Mouse (Mus musculus) embryonic facial prominence, embryonic 11.5 days (tissue): ENCODE data around the gene Itgb2. TPM values are rescaled to one million over a fixed set of nuclear protein-coding genes. Genes with fewer than 3 reads are reported as not detected.

Experiments used
- ATAC-seq: fragments of 200-750 bp; cut with Nextera tagmentation; replicated peaks from 2 replicates; pipeline ENCODE4 v1.8.0; 2017; ENCODE audit warnings: low read depth; ENCODE audit not compliant: insufficient number of reproducible peaks, low FRiP score, low TSS enrichment
- DNase-seq: peaks from one replicate; pipeline ENCODE4 v3.0.0-alpha.2; 2015; ENCODE audit warnings: low spot score
- H3K27ac ChIP-seq: fragments of 300-500 bp; sonication (generic); replicated peaks from 2 replicates; pipeline ENCODE4 v1.5.1; 2014; ENCODE audit warnings: mild to moderate bottlenecking, low read depth, low read length, control low read depth
- H3K27me3 ChIP-seq: fragments of 300-500 bp; sonication (generic); 2 replicates; pipeline ENCODE4 v1.6.1; 2014; ENCODE audit warnings: mild to moderate bottlenecking, low read length, moderate library complexity, mixed read lengths; ENCODE audit not compliant: control insufficient read depth, insufficient read depth
- H3K36me3 ChIP-seq: fragments of 300-500 bp; sonication (generic); replicated peaks from 2 replicates; pipeline ENCODE4 v1.6.1; 2014; ENCODE audit warnings: low read depth, mild to moderate bottlenecking, low read length, moderate library complexity, mixed read lengths; ENCODE audit not compliant: control insufficient read depth, insufficient read depth
- H3K4me1 ChIP-seq: fragments of 300-500 bp; sonication (generic); 2 replicates; pipeline ENCODE4 v1.6.1; 2014; ENCODE audit warnings: low read length, mixed read lengths; ENCODE audit not compliant: control insufficient read depth, insufficient read depth
- H3K4me2 ChIP-seq: fragments of 300-500 bp; sonication (generic); 2 replicates; pipeline ENCODE4 v1.6.1; 2014; ENCODE audit warnings: low read depth, mild to moderate bottlenecking, control low read depth, low read length, moderate library complexity
- H3K4me3 ChIP-seq: fragments of 300-500 bp; sonication (generic); 2 replicates; pipeline ENCODE4 v1.5.1; 2014; ENCODE audit warnings: low read depth, low read length, control low read depth
- H3K9ac ChIP-seq: fragments of 300-500 bp; sonication (generic); replicated peaks from 2 replicates; pipeline ENCODE4 v1.6.1; 2014; ENCODE audit warnings: mild to moderate bottlenecking, control low read depth, low read length
- H3K9me3 ChIP-seq: fragments of 300-500 bp; sonication (generic); replicated peaks from 2 replicates; pipeline ENCODE4 v1.6.1; 2016; ENCODE audit warnings: mild to moderate bottlenecking, low read length, inconsistent platforms, mixed read lengths; ENCODE audit not compliant: control insufficient read depth
- WGBS: fragments of 180-500 bp; shearing (Covaris S2); extraction: QIAGEN DNeasy Blood & Tissue Kit; methylation state at CpG from one replicate; pipeline ENCODE4 v1.1.7; 2014; 5-methylcytosine and 5-hydroxymethylcytosine counted together
- polyA plus RNA-seq: library from polyadenylated mRNA; unstranded; fragments of >200 nt; fragmentation: Nextera tagmentation; extraction: Ambion mirVana; gene quantifications from 2 replicates; pipeline ENCODE4 v1.2.1, GENCODE M21; 2014

Itgb2 gene
- polyA plus RNA-seq, 1 experiment from 2014 or later = 1.4 TPM

DNA sequence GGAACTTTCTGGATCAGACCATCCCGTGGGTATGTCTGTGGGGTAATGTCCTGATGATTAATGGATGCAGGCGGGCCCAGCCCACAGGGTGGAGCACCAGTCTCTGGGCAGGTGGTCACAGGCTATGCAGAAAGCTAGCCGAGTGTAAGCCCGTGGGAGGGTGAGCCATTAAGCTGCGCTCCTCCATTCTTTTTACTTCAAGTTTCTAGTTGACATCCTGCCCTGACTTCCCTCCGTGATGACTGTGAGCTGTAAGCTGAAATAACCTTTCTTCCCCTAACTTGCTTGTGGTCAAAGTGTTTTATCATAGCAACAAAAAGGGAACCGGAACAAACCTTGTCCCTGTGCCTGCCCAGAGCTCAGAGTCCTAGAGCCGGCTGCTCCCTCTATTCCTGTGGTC, 6.7 kb downstream of the Itgb2 start:
- ATAC-seq (no peak), DNase-seq (no peak)
- Histone ChIP-seq H3K36me3 (no peaks in the 10 kb centered on the region), H3K27me3 (no peaks in the 10 kb centered on the region), H3K9ac (no peak overlapping the region), H3K4me1 (no peaks in the 10 kb centered on the region), H3K9me3 (no peaks in the 10 kb centered on the region), H3K27ac (no peak overlapping the region), H3K4me3 (no peak overlapping the region), H3K4me2 (no peak overlapping the region)
- 74% methylated on average over 8 of the region's 8 CpGs for WGBS

DNA sequence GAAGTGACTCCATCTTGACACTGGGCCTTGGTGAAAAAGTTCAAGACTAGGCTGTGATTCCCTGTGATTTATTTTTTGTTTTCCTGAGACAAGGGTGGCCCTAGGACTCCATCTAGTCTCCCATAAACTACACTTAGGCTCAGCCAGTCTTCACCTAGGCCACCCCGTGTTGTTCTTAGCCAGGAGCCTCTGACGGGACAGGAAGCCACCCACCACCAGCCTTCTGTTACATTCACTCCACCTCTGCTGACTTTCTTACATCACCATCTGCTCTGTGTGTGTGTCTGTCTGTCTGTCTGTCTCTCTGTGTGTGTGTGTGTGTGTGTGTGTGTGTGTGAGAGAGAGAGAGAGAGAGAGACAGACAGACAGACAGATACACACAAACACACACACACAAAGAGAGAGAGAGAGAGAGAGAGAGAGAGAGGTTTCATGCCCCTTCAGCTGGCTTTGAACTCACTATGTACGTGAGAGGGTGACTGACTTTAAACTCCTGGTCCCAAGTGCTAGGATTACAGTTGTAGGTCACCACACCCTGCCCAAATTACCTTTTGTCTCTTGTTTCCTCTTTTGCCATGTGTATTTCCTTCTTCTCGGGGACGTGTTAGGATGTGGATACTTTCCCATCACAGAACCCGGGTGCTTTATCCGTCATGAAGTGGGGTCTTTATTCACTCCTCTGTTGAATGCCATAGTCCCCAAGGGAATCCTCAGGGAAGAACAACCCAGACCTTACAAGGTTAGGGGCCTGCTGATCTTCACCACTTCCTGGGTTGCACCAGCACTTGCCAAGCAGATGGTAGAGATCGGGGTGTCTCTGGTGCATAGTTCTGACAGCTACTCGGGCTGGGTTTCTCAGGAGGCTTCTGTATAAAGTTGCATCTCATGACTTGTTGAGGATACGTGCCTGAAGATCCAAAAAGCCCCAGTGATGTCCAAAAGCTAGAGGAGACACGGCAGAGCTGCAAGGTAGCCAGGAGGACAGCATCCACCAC, 7.5 kb downstream of the Itgb2 start:
- Histone ChIP-seq H3K27ac (no peak overlapping the region), H3K9ac (no peak overlapping the region), H3K4me3 (no peak overlapping the region), H3K27me3 (no peaks in the 10 kb centered on the region), H3K4me2 (no peak overlapping the region), H3K9me3 (no peaks in the 10 kb centered on the region), H3K4me1 (no peaks in the 10 kb centered on the region), H3K36me3 (no peaks in the 10 kb centered on the region)
- 81% methylated on average over 11 of the region's 11 CpGs for WGBS
- DNase-seq (no peak), ATAC-seq (no peak)

GRCm38 (mm10) chr10:77539320-77539945, 9.4 kb downstream of the Itgb2 start:
- Histone ChIP-seq H3K9me3 (no peaks in the 10 kb centered on the region), H3K4me2 (no peak overlapping the region), H3K27me3 (no peaks in the 10 kb centered on the region), H3K4me1 (no peaks in the 10 kb centered on the region), H3K4me3 (no peak overlapping the region), H3K36me3 (no peaks in the 10 kb centered on the region), H3K9ac (no peak overlapping the region), H3K27ac (no peak overlapping the region)
- DNase-seq = no peak
- no peak for ATAC-seq
- 86% methylated on average over 7 of the region's 7 CpGs for WGBS

DNA sequence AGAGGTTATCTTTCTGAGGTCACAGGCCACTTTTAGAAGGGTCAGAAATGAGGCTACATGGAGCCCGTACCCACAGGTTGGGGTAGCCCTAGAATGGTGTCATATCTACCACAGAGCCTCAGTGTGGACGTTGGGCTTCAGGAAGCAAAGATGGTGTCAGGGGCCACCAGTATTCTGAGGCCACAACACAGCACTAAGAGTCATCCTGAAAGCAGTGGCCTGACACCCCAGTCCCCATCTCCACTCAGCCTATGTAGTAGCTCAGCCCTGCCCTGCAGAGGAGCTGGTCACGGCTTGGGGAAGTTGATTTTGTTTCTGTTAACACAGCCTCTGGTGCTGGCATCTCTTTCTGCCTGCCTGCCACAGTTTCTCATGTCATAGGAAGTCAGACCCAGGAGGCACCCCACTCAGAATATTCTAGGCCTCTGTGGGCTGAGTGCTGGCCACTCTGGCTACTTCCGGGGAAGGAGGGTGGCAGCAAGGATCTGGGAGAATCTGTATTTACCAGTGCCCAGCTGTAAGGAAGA, 10.6 kb downstream of the Itgb2 start:
- Histone ChIP-seq H3K27me3 (no peaks in the 10 kb centered on the region), H3K36me3 (no peaks in the 10 kb centered on the region), H3K4me1 (no peaks in the 10 kb centered on the region), H3K4me2 (no peak overlapping the region), H3K9ac (no peak overlapping the region), H3K27ac (no peak overlapping the region), H3K4me3 (no peak overlapping the region), H3K9me3 (no peaks in the 10 kb centered on the region)
- ATAC-seq (no peak), DNase-seq (no peak)
- 79% methylated on average over 4 of the region's 4 CpGs for WGBS

DNA sequence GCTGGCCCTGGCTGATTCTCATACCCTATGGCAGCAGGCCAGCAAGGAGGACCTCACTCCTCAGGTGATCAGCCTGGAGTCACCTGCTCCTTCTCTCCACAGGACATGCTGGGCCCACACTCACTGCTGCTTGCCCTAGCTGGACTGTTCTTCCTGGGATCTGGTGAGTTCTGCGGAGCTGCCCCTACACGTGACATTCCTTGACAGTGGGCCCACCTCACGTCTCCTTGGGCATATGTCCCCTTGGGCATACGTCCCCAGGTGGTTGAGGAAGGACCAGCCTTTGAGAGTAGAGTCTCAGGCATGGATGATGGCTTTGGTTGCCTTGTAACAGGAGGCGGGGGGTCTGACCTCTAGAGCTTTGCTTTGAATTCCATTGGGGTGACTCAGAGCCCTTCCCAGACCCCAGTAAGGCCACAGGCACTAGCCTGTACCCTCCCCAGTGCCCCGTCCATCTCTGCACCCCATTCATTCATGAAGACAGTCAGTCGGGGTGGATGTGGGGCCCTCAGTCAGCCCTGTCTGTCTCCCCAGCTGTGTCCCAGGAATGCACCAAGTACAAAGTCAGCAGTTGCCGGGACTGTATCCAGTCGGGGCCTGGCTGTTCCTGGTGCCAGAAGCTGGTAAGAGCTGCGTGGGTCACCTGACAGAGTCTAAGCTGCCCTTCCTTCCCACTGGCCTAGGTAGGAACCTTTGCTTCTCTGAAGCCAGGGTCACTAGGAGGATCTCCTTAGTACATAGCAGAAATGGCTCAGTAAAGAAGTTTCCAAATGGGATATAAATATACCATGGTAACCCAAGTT, 12.0 kb downstream of the Itgb2 start:
- H3K9me3 ChIP-seq = no peaks in the 10 kb centered on the region
- no peak overlapping the region for H3K9ac ChIP-seq
- no peak overlapping the region for H3K4me3 ChIP-seq
- H3K27ac ChIP-seq = no peak overlapping the region
- DNase-seq (no peak), ATAC-seq (no peak)
- H3K4me2 ChIP-seq = no peak overlapping the region
- WGBS = 77% methylated on average over 10 of the region's 10 CpGs
- H3K36me3 ChIP-seq = no peaks in the 10 kb centered on the region
- no peaks in the 10 kb centered on the region for H3K27me3 ChIP-seq
- no peaks in the 10 kb centered on the region for H3K4me1 ChIP-seq

DNA sequence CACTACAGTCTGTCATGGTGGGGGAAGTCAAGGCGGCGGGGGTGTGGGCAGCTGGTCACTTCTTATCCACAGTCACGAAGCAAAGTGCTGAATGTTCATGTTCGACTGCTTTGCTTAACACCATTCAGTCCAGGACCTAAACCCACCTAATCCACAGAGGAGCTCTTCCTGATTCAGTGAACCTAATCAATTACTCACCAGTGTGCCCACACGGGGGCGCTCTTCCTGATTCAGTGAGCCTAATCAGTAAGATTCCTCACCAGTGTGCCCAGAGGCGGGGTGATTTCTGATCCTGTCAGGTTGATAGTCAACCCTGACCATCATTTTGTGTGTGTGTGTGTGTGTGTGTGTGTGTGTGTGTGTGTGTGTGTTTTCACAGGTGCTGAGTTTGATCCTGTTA, 13.2 kb downstream of the Itgb2 start:
- no peak overlapping the region for H3K27ac ChIP-seq
- H3K9ac ChIP-seq = no peak overlapping the region
- H3K4me1 ChIP-seq = no peaks in the 10 kb centered on the region
- no peaks in the 10 kb centered on the region for H3K27me3 ChIP-seq
- peak; percentile 57 for DNase-seq
- no peak for ATAC-seq
- H3K9me3 ChIP-seq = no peaks in the 10 kb centered on the region
- H3K4me3 ChIP-seq = no peak overlapping the region
- H3K36me3 ChIP-seq = no peaks in the 10 kb centered on the region
- WGBS = 50% methylated on average over 7 of the region's 7 CpGs
- no peak overlapping the region for H3K4me2 ChIP-seq

DNA sequence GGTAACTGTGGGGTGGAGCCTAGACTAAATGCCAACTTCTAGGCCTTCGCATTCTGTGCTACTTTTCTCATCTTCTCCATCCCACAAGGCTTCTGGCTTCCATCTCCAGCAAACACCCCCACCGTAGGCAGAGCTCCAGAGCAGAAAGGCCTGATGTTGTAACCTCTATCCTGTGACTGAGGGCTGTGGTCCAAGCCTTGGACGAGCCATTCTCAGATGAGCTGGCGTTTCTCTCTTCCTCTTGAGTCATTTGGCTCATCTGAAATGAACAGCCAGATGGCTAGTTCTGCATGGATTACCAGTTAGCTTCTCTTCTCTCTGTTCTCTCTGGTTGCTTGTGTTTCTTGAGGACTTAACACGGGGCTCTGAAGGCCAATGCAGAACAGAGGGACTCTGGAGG, 14.9 kb downstream of the Itgb2 start:
- Histone ChIP-seq H3K36me3 (no peaks in the 10 kb centered on the region), H3K4me2 (no peak overlapping the region), H3K9me3 (no peaks in the 10 kb centered on the region), H3K27ac (no peak overlapping the region), H3K27me3 (no peaks in the 10 kb centered on the region), H3K4me1 (no peaks in the 10 kb centered on the region), H3K4me3 (no peak overlapping the region), H3K9ac (no peak overlapping the region)
- WGBS = 76% methylated on average over 5 of the region's 5 CpGs
- ATAC-seq (no peak), DNase-seq (no peak)
